Mouse (Mus musculus) MEL (cell line): ENCODE measurements around the gene Mrps18b. TPM values are rescaled to one million over a fixed set of nuclear protein-coding genes. Genes with fewer than 3 reads are reported as not detected.

ENCODE experiments used
- DNase-seq: peaks from one replicate; pipeline ENCODE4 v3.0.0; 2011; ENCODE audit warnings: low read depth, low spot score
- H3K27ac ChIP-seq: 2 replicates; pipeline ENCODE4 v1.5.1; 2012; ENCODE audit warnings: low read depth, mild to moderate bottlenecking, control low read depth, low read length, moderate library complexity; ENCODE audit not compliant: control insufficient read depth
- H3K27me3 ChIP-seq, 2 experiments: fragments of 150-350 bp in 1 of 2; sonication (generic) in 1 of 2; 2 replicates each; pipeline ENCODE4 v1.6.1; 2012; ENCODE audit warnings: low read length in 2 of 2, mild to moderate bottlenecking in 2 of 2, improper control_type of control experiment in 1 of 2, moderate library complexity in 1 of 2; ENCODE audit not compliant: insufficient read depth in 2 of 2, control insufficient read depth in 1 of 2
- H3K36me3 ChIP-seq, 2 experiments: 2 replicates each; pipeline ENCODE4 v1.6.1; 2012 to 2014; ENCODE audit warnings: low read length in 2 of 2, improper control_type of control experiment in 1 of 2, inconsistent platforms in 1 of 2, mild to moderate bottlenecking in 1 of 2; ENCODE audit not compliant: insufficient read depth in 2 of 2, control insufficient read depth in 1 of 2
- H3K4me1 ChIP-seq, 2 experiments: fragments of 150-350 bp in 1 of 2; sonication (generic) in 1 of 2; 2 replicates each; pipeline ENCODE4 v1.6.1; 2012; ENCODE audit warnings: low read length in 2 of 2, improper control_type of control experiment in 1 of 2, mild to moderate bottlenecking in 1 of 2; ENCODE audit not compliant: insufficient read depth in 2 of 2, control insufficient read depth in 1 of 2
- H3K4me3 ChIP-seq, 2 experiments: fragments of 150-350 bp in 1 of 2; sonication (generic) in 1 of 2; 2 replicates each; pipeline ENCODE4 v1.5.1; 2012; ENCODE audit warnings: low read depth in 2 of 2, low read length in 2 of 2, mild to moderate bottlenecking in 2 of 2, moderate library complexity in 2 of 2, control low read depth in 1 of 2, improper control_type of control experiment in 1 of 2; ENCODE audit not compliant: control insufficient read depth in 1 of 2, insufficient read depth in 1 of 2
- H3K79me2 ChIP-seq: 2 replicates; pipeline ENCODE4 v1.6.1; 2012; ENCODE audit warnings: mild to moderate bottlenecking, low read length, moderate library complexity; ENCODE audit not compliant: control insufficient read depth, poor library complexity, insufficient read depth
- H3K9ac ChIP-seq: 2 replicates; pipeline ENCODE4 v1.6.1; 2012; ENCODE audit warnings: low read depth, mild to moderate bottlenecking, control low read depth, low read length, moderate library complexity; ENCODE audit not compliant: control insufficient read depth, poor library complexity, severe bottlenecking
- H3K9me3 ChIP-seq: fragments of 150-350 bp; sonication (generic); replicated peaks from 2 replicates; pipeline ENCODE4 v1.6.1; 2012; ENCODE audit warnings: mild to moderate bottlenecking, low read length, improper control_type of control experiment, moderate library complexity; ENCODE audit not compliant: insufficient read depth
- BHLHE40 ChIP-seq: IDR thresholded peaks from 2 replicates; pipeline ENCODE4 v1.6.1; 2012; ENCODE audit warnings: low read depth, mild to moderate bottlenecking, inconsistent platforms, low read length, improper control_type of control experiment, borderline replicate concordance
- CHD1 ChIP-seq: IDR thresholded peaks from 2 replicates; pipeline ENCODE4 v1.6.1; 2012; ENCODE audit warnings: low read depth, mild to moderate bottlenecking, inconsistent platforms, low read length, improper control_type of control experiment
- CHD2 ChIP-seq: IDR thresholded peaks from 2 replicates; pipeline ENCODE4 v1.6.1; 2011; ENCODE audit warnings: low read length, improper control_type of control experiment
- CTCF ChIP-seq, 3 experiments: IDR thresholded peaks in 2 of 3; conservative IDR thresholded peaks in 1 of 3; 2 replicates each; pipeline ENCODE4 v1.5.1; 2011 to 2012; ENCODE audit warnings: low read length in 3 of 3, low read depth in 2 of 3, mild to moderate bottlenecking in 2 of 3, improper control_type of control experiment in 1 of 3, inconsistent platforms in 1 of 3, mixed read lengths in 1 of 3, moderate library complexity in 1 of 3; ENCODE audit not compliant: control insufficient read depth in 1 of 3, insufficient read depth in 1 of 3, poor library complexity in 1 of 3, severe bottlenecking in 1 of 3
- ELF1 ChIP-seq: IDR thresholded peaks from 2 replicates; pipeline ENCODE4 v1.6.1; 2014; ENCODE audit warnings: low read depth, mild to moderate bottlenecking, inconsistent platforms, low read length, improper control_type of control experiment, moderate library complexity
- EP300 ChIP-seq, 2 experiments: IDR thresholded peaks; 2 replicates each; pipeline ENCODE4 v1.6.1; 2011; ENCODE audit warnings: improper control_type of control experiment in 2 of 2, low read length in 2 of 2, low read depth in 1 of 2, mild to moderate bottlenecking in 1 of 2
- ETS1 ChIP-seq: IDR thresholded peaks from 2 replicates; pipeline ENCODE4 v1.6.1; 2012; ENCODE audit warnings: low read depth, mild to moderate bottlenecking, inconsistent platforms, low read length, improper control_type of control experiment, moderate library complexity
- GABPA ChIP-seq: IDR thresholded peaks from 2 replicates; pipeline ENCODE4 v1.6.1; 2012; ENCODE audit warnings: low read depth, mild to moderate bottlenecking, inconsistent platforms, low read length, improper control_type of control experiment, moderate library complexity
- GATA1 ChIP-seq: IDR thresholded peaks from 2 replicates; pipeline ENCODE4 v1.6.1; 2011; ENCODE audit warnings: low read depth, low read length, improper control_type of control experiment
- HCFC1 ChIP-seq: IDR thresholded peaks from 2 replicates; pipeline ENCODE4 v1.6.1; 2012; ENCODE audit warnings: low read depth, mild to moderate bottlenecking, inconsistent platforms, low read length, improper control_type of control experiment, moderate library complexity
- JUND ChIP-seq: IDR thresholded peaks from 2 replicates; pipeline ENCODE4 v1.6.1; 2011; ENCODE audit warnings: low read depth, mild to moderate bottlenecking, improper control_type of control experiment, low read length
- KAT2A ChIP-seq: conservative IDR thresholded peaks from 2 replicates; pipeline ENCODE4 v1.6.1; 2012; ENCODE audit warnings: low read depth, low read length, improper control_type of control experiment, inconsistent platforms
- MAFK ChIP-seq: IDR thresholded peaks from 2 replicates; pipeline ENCODE4 v1.6.1; 2011; ENCODE audit warnings: low read depth, mild to moderate bottlenecking, low read length, improper control_type of control experiment, borderline replicate concordance
- MAX ChIP-seq: IDR thresholded peaks from 2 replicates; pipeline ENCODE4 v1.6.1; 2011; ENCODE audit warnings: low read length, improper control_type of control experiment
- MAZ ChIP-seq: IDR thresholded peaks from 2 replicates; pipeline ENCODE4 v1.6.1; 2012; ENCODE audit warnings: low read depth, mild to moderate bottlenecking, inconsistent platforms, low read length, improper control_type of control experiment
- MYB ChIP-seq: IDR thresholded peaks from 2 replicates; pipeline ENCODE4 v1.6.1; 2011; ENCODE audit warnings: mild to moderate bottlenecking, low read depth, low read length, improper control_type of control experiment
- MYC ChIP-seq: IDR thresholded peaks from 2 replicates; pipeline ENCODE4 v1.6.1; 2011; ENCODE audit warnings: low read depth, mild to moderate bottlenecking, low read length, improper control_type of control experiment, moderate library complexity
- NELFE ChIP-seq: IDR thresholded peaks from 2 replicates; pipeline ENCODE4 v1.6.1; 2011; ENCODE audit warnings: low read depth, low read length, improper control_type of control experiment
- NRF1 ChIP-seq: IDR thresholded peaks from 2 replicates; pipeline ENCODE4 v1.6.1; 2014; ENCODE audit warnings: low read depth, mild to moderate bottlenecking, inconsistent platforms, low read length, improper control_type of control experiment, moderate library complexity; ENCODE audit not compliant: poor library complexity, insufficient read depth, severe bottlenecking
- POLR2A ChIP-seq, 2 experiments: IDR thresholded peaks; 2 replicates each; pipeline ENCODE4 v1.6.1; 2011 to 2012; ENCODE audit warnings: low read length in 2 of 2, mild to moderate bottlenecking in 2 of 2, control low read depth in 1 of 2, improper control_type of control experiment in 1 of 2, low read depth in 1 of 2, moderate library complexity in 1 of 2; ENCODE audit not compliant: control insufficient read depth in 1 of 2, insufficient read depth in 1 of 2, poor library complexity in 1 of 2
- POLR2AphosphoS2 ChIP-seq: IDR thresholded peaks from 2 replicates; pipeline ENCODE4 v1.6.1; 2011; ENCODE audit warnings: low read length, improper control_type of control experiment
- POLR2AphosphoS5 ChIP-seq: IDR thresholded peaks from 2 replicates; pipeline ENCODE4 v1.6.1; 2012; ENCODE audit warnings: low read depth, borderline replicate concordance, mild to moderate bottlenecking, inconsistent platforms, low read length, moderate library complexity, mixed read lengths
- RAD21 ChIP-seq: IDR thresholded peaks from 2 replicates; pipeline ENCODE4 v1.6.1; 2011; ENCODE audit warnings: mild to moderate bottlenecking, low read depth, low read length, improper control_type of control experiment
- RCOR1 ChIP-seq: IDR thresholded peaks from 2 replicates; pipeline ENCODE4 v1.6.1; 2012; ENCODE audit warnings: low read depth, mild to moderate bottlenecking, inconsistent platforms, low read length, improper control_type of control experiment
- SIN3A ChIP-seq: IDR thresholded peaks from 2 replicates; pipeline ENCODE4 v1.6.1; 2012; ENCODE audit warnings: low read length, improper control_type of control experiment, inconsistent platforms
- SMC3 ChIP-seq: IDR thresholded peaks from 2 replicates; pipeline ENCODE4 v1.6.1; 2011; ENCODE audit warnings: low read depth, low read length, improper control_type of control experiment
- TAL1 ChIP-seq: IDR thresholded peaks from 2 replicates; pipeline ENCODE4 v1.6.1; 2012; ENCODE audit warnings: mild to moderate bottlenecking, inconsistent platforms, low read length, moderate library complexity, mixed read lengths
- TBP ChIP-seq: IDR thresholded peaks from 2 replicates; pipeline ENCODE4 v1.8.0; 2011; ENCODE audit warnings: low read depth, low read length, improper control_type of control experiment
- TCF12 ChIP-seq: IDR thresholded peaks from 2 replicates; pipeline ENCODE4 v1.6.1; 2014; ENCODE audit warnings: low read depth, mild to moderate bottlenecking, inconsistent platforms, low read length, improper control_type of control experiment, moderate library complexity
- UBTF ChIP-seq: IDR thresholded peaks from 2 replicates; pipeline ENCODE4 v1.6.1; 2012; ENCODE audit warnings: low read depth, mild to moderate bottlenecking, inconsistent platforms, low read length, improper control_type of control experiment, moderate library complexity, borderline replicate concordance; ENCODE audit not compliant: insufficient read depth
- USF1 ChIP-seq: IDR thresholded peaks from 2 replicates; pipeline ENCODE4 v1.6.1; 2014; ENCODE audit warnings: low read depth, mild to moderate bottlenecking, inconsistent platforms, low read length, improper control_type of control experiment, moderate library complexity
- ZC3H11A ChIP-seq: IDR thresholded peaks from 2 replicates; pipeline ENCODE4 v1.6.1; 2012; ENCODE audit warnings: low read depth, mild to moderate bottlenecking, inconsistent platforms, low read length, improper control_type of control experiment
- ZKSCAN1 ChIP-seq: IDR thresholded peaks from 2 replicates; pipeline ENCODE4 v1.6.1; 2012; ENCODE audit warnings: low read depth, mild to moderate bottlenecking, inconsistent platforms, low read length, improper control_type of control experiment, moderate library complexity
- ZMIZ1 ChIP-seq: IDR thresholded peaks from 2 replicates; pipeline ENCODE4 v1.6.1; 2012; ENCODE audit warnings: low read depth, mild to moderate bottlenecking, inconsistent platforms, low read length, improper control_type of control experiment, moderate library complexity
- ZNF384 ChIP-seq: IDR thresholded peaks from 2 replicates; pipeline ENCODE4 v1.6.1; 2012; ENCODE audit warnings: low read depth, mild to moderate bottlenecking, inconsistent platforms, low read length, improper control_type of control experiment
- polyA plus RNA-seq, 2 experiments: library from polyadenylated mRNA; stranded (reverse) in 1 of 2; unstranded in 1 of 2; fragments of >175 nt in 1 of 2; fragments of >200 nt in 1 of 2; gene quantifications; 2 replicates each; pipeline versions ENCODE4 v1.2.1 to v1.2.4; 2012; ENCODE audit warnings: low replicate concordance in 2 of 2, low read depth in 1 of 2; ENCODE audit not compliant: insufficient read length in 2 of 2, insufficient read depth in 1 of 2, missing spikeins in 1 of 2
- total RNA-seq: library from RNA; depleted of rRNA; stranded (reverse); fragments of 300-350 nt; gene quantifications from 2 replicates; pipeline ENCODE4 v1.2.3, GENCODE M21; 2012

Mrps18b gene
- total and polyA plus RNA-seq, 3 experiments: 179 to 239 TPM; not detected in 1

DNA sequence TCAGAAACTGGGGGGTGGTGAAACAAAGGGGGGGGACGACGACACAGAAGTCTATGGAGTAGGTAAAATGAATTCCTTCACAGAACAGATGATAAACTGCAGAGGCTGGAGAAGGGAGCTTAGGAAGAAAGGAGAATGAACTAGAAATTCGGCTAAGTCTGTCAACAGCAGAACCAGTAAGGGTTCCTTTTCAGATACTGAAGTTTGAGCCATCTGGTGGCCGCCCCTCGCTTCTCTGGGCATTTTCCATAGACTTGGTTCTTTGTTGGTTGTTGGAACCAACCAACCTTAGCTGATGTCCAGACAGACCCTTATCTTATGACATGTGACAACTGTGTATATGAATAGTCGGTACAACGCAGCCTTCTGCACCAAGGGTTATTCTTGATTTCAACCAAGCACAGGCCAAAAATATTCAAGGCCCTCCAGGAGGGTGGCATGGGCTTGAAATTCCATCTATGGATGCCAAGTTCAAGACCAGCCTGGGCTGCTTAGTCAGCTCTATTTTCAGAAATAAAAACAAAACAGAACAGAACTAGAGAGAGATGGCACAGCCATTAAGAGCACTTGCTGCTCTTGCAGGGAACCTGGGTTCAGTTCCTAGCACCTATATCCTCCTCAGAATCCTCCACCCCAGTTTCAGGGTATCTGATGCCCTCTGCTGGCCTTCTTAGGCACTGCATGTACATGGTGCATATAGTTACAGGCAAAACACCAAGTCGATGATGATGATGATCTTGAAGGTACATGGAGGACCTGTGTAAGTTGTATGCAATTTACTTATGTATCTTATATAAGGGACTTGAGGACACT, 45.1 kb downstream of the Mrps18b start:
- peaks cover 2 to 18% of the 10 kb centered on the region in 2 experiments; a peak in 3 of 4 replicates for H3K4me1 ChIP-seq
- H3K9ac ChIP-seq: peak overlapping the region; percentile 52
- H3K27ac ChIP-seq: peak overlapping the region; percentile 88
- H3K9me3 ChIP-seq: no peaks in the 10 kb centered on the region
- DNase-seq: peak; percentile 74
- no peaks in the 10 kb centered on the region for H3K27me3 ChIP-seq
- peaks cover 18% of the 10 kb centered on the region for H3K79me2 ChIP-seq
- H3K4me3 ChIP-seq: peak overlapping the region; percentile 21 to 38
- TF ChIP-seq MYC (no peak), HCFC1 (no peak), TAL1 (no peak), MAZ (no peak), RCOR1 (0 out of 2 replicates have a peak, but pooled peaks have one; percentile 17), KAT2A (no peak), TBP (0 out of 2 replicates have a peak, but pooled peaks have one; percentile 4), MAFK (no peak), ZKSCAN1 (no peak), GABPA (no peak), CTCF (IDR thresholded peaks at IDR 0.05 in 2 of 3, conservative IDR thresholded peaks at IDR 0.05 in 1 of 3; ENCODE audit: control insufficient read depth in 1 of 3, insufficient read depth in 1 of 3, low read depth in 2 of 3, low read length in 3 of 3, poor library complexity in 1 of 3, severe bottlenecking in 1 of 3) (peak; percentile 59 to 80 (median 73)), ZMIZ1 (no peak), UBTF (no peak), POLR2A (IDR thresholded peaks at IDR 0.05; ENCODE audit: control insufficient read depth in 1 of 2, insufficient read depth in 1 of 2, low read depth in 1 of 2, low read length in 2 of 2, poor library complexity in 1 of 2) (0 out of 4 replicates have a peak, but pooled peaks of 1 of the 2 experiments have one; percentile 3), CHD2 (no peak), JUND (no peak), USF1 (0 out of 2 replicates have a peak, but pooled peaks have one; percentile 8), SIN3A (no peak; the same call in 1 of the 2 replicates), MAX (no peak), MYB (no peak), GATA1 (no peak), EP300 (IDR thresholded peaks at IDR 0.05; ENCODE audit: low read depth in 1 of 2, low read length in 2 of 2) (no peak), RAD21 (peak; percentile 70), CHD1 (no peak), NRF1 (no peak), ZNF384 (peak; percentile 85), POLR2AphosphoS2 (no peak), ETS1 (no peak), TCF12 (no peak), ELF1 (no peak), NELFE (no peak), ZC3H11A (peak; percentile 46), POLR2AphosphoS5 (no peak), BHLHE40 (no peak), SMC3 (peak; percentile 76)
- H3K36me3 ChIP-seq: peaks cover 0 to 14% of the 10 kb centered on the region in 2 experiments; a peak in 2 of 4 replicates
